In the genomic region with DNA sequence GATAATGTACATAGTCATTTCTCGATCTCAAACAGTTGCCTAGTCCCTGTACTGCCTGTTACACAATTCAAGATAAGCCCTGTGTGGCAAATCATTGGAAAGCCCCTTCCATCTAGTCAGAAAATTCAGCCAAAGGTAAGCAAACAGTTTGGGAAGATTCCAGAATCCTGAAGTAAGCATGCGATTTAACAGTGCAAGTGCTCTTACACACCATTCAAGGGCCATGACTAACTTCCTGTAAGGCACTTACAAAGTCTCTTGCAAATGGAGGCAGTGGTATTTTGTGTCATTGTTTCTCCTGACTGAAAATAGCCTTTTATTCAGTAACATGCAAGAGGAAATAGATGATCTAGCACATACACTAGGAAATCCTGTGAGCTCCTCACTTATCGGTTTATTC, we compare ENCODE assay signal across 27 mouse cellular contexts.
DNase-seq lines count a peak whose midpoint lies in the region; ATAC-seq lines count a peak whose summit lies in the region.
"Had no signal": no experiment of that assay in that cellular context is flagged by ENCODE, and none has a peak within 500 bp of the region (broad histone marks: within the 10 kb centered on the region; RNA-seq: fewer than 3 reads in every experiment).

No protein-coding gene starts in this region.

- H3K27ac ChIP-seq in heart, embryonic 15.5 days: peak overlapping the region; percentile 86
- H3K27ac ChIP-seq in heart, embryonic 12.5 days (ENCODE audit: poor library complexity, severe bottlenecking): no peak overlapping the region
- H3K27ac ChIP-seq: embryonic facial prominence, embryonic 13.5 days; forebrain, embryonic 12.5 days; hindbrain, embryonic 14.5 days; liver, embryonic 14.5 days; lung, embryonic 15.5 days; midbrain, embryonic 12.5 days; neural tube, embryonic 13.5 days had no signal

- ATAC-seq in heart, embryonic 15.5 days (replicated peaks; ENCODE audit: insufficient number of reproducible peaks, insufficient read depth, low FRiP score, low read depth): no peak
- no peak for ATAC-seq in heart, embryonic 12.5 days (ENCODE audit: insufficient number of reproducible peaks, low FRiP score)
- ATAC-seq: intestine, postnatal 0 days; Patski had no signal

- H3K4me2 ChIP-seq in heart, embryonic 15.5 days: no peak overlapping the region
- H3K4me2 ChIP-seq in heart, embryonic 12.5 days: no peak overlapping the region
- H3K4me2 ChIP-seq: embryonic facial prominence, embryonic 13.5 days; forebrain, embryonic 12.5 days; hindbrain, embryonic 14.5 days; lung, embryonic 15.5 days; midbrain, embryonic 12.5 days; neural tube, embryonic 13.5 days had no signal

- H3K9ac ChIP-seq in heart, embryonic 15.5 days: no peak overlapping the region
- H3K9ac ChIP-seq in heart, embryonic 12.5 days: no peak overlapping the region
- H3K9ac ChIP-seq: embryonic facial prominence, embryonic 13.5 days; forebrain, embryonic 12.5 days; hindbrain, embryonic 14.5 days; liver, embryonic 14.5 days; lung, embryonic 15.5 days; midbrain, embryonic 12.5 days; neural tube, embryonic 13.5 days had no signal

- no peaks in the 10 kb centered on the region for H3K9me3 ChIP-seq in heart, embryonic 15.5 days (replicated peaks)
- no peaks in the 10 kb centered on the region for H3K9me3 ChIP-seq in heart, embryonic 12.5 days (replicated peaks)
- H3K9me3 ChIP-seq: embryonic facial prominence, embryonic 13.5 days; forebrain, embryonic 12.5 days; G1E; lung, embryonic 15.5 days; megakaryocyte, embryonic 14.5 days; midbrain, embryonic 12.5 days; neural tube, embryonic 13.5 days had no signal

- no peaks in the 10 kb centered on the region for H3K27me3 ChIP-seq in heart, embryonic 15.5 days
- H3K27me3 ChIP-seq in heart, embryonic 12.5 days (replicated peaks): no peaks in the 10 kb centered on the region
- H3K27me3 ChIP-seq: embryonic facial prominence, embryonic 13.5 days; forebrain, embryonic 12.5 days; lung, embryonic 15.5 days; megakaryocyte, embryonic 14.5 days; midbrain, embryonic 12.5 days; neural tube, embryonic 13.5 days; Patski had no signal

- DNase-seq in 416B (ENCODE audit: low read depth): peak; percentile 67
- peak; percentile 20 for DNase-seq in adipocyte (ENCODE audit: low spot score)
- peak; percentile 3 for DNase-seq in lung, postnatal 14 days
- DNase-seq in spleen, postnatal 4 days (ENCODE audit: low spot score in 2 of 2): no peak
- no peak for DNase-seq in right cerebral cortex, adult 18-20 months
- DNase-seq: adrenal gland, postnatal 14 days; cerebellum, adult 11-12 months; cerebellum, adult 9-11 months; gastrocnemius, postnatal 36 days; kidney, postnatal 14 days; layer of hippocampus, adult 9-11 months; liver; thymus, postnatal 4 days had no signal

- no peaks in the 10 kb centered on the region for H3K36me3 ChIP-seq in heart, embryonic 15.5 days
- no peaks in the 10 kb centered on the region for H3K36me3 ChIP-seq in heart, embryonic 12.5 days
- H3K36me3 ChIP-seq: embryonic facial prominence, embryonic 13.5 days; forebrain, embryonic 12.5 days; G1E; lung, embryonic 15.5 days; midbrain, embryonic 12.5 days; neural tube, embryonic 13.5 days had no signal

- peaks cover 8% of the 10 kb centered on the region for H3K4me1 ChIP-seq in heart, embryonic 15.5 days (replicated peaks)
- peaks cover 4% of the 10 kb centered on the region for H3K4me1 ChIP-seq in heart, embryonic 12.5 days (replicated peaks)
- H3K4me1 ChIP-seq: embryonic facial prominence, embryonic 13.5 days; forebrain, embryonic 12.5 days; megakaryocyte, embryonic 14.5 days; midbrain, embryonic 12.5 days; neural tube, embryonic 13.5 days had no signal

- 53% methylated on average over 3 of the region's 3 CpGs for WGBS in heart, embryonic 15.5 days
- WGBS in heart, embryonic 12.5 days: 58% methylated on average over 3 of the region's 3 CpGs

- no peak overlapping the region for H3K4me3 ChIP-seq in heart, embryonic 15.5 days
- no peak overlapping the region for H3K4me3 ChIP-seq in heart, embryonic 12.5 days
- H3K4me3 ChIP-seq: embryonic facial prominence, embryonic 13.5 days; erythroblast, embryonic 14.5 days; forebrain, embryonic 12.5 days; lung, embryonic 15.5 days; megakaryocyte, embryonic 14.5 days; midbrain, embryonic 12.5 days; neural tube, embryonic 13.5 days had no signal

Comparison
In these comparisons a context has a peak if more than half of its experiments do, and no peak if none do; other contexts are left out.
1. DNase-seq: peak in 416B (single experiment), adipocyte (single experiment) and lung, postnatal 14 days (single experiment); none in spleen, postnatal 4 days (0 of 2) and right cerebral cortex, adult 18-20 months (single experiment).